Mouse (Mus musculus): ENCODE data around the gene Plcd1. TPM values are rescaled to one million over a fixed set of nuclear protein-coding genes. Genes with fewer than 3 reads are reported as not detected.

Gene Plcd1
- polyA plus RNA-seq, 1 experiment from 2014 or later, result 57.9 TPM

- CTCF ChIA-PET, result interaction anchor here (1.0 kb wide), 1 partner anchor 8 kb away, joined by 3 read pairs; no protein-coding TSS in a partner anchor
- in situ Hi-C loops (cut with MboI; ENCODE audit: low pct_unique_long_range_greater_than_20kb), result no loop called here
- no peak for DNase-seq (ENCODE audit: low read depth, low spot score)
- POLR2A ChIA-PET, result no interaction called here
- no peaks in the 10 kb centered on the region for H3K27me3 ChIP-seq
- no peak for ATAC-seq
- TF ChIP-seq CTCF (IDR thresholded peaks at IDR 0.05), result no peak
Measured at GRCm38 (mm10) chr9:119090462-119090861, 2.8 kb downstream of the Plcd1 start.

GRCm38 (mm10) chr9:119089437-119089836 lies 3.9 kb downstream of the Plcd1 start:
- POLR2A ChIA-PET, result interaction anchor here (0.6 kb wide), 2 partner anchors 9 to 24 kb away, joined by 3 read pairs; no protein-coding TSS in a partner anchor
- no peaks in the 10 kb centered on the region for H3K27me3 ChIP-seq

GRCm38 (mm10) chr9:119088148-119088801 lies 5.0 kb downstream of the Plcd1 start:
- ATAC-seq (peak; percentile 65), DNase-seq (ENCODE audit: low read depth, low spot score) (no peak)
- in situ Hi-C loops (cut with MboI; ENCODE audit: low pct_unique_long_range_greater_than_20kb), result no loop called here
- POLR2A ChIA-PET, result no interaction called here
- no peaks in the 10 kb centered on the region for H3K27me3 ChIP-seq
- CTCF ChIA-PET, result no interaction called here
- no peak for TF ChIP-seq CTCF (IDR thresholded peaks at IDR 0.05)

More at GRCm38 (mm10) chr9:119089437-119089836, 3.9 kb downstream of the Plcd1 start:
- CTCF ChIA-PET, result interaction anchor here (1.0 kb wide), 1 partner anchor 13 kb away, joined by 4 read pairs; the partner anchor contains the start of gene Dlec1
- DNase-seq (ENCODE audit: low read depth, low spot score) (peak; percentile 73), ATAC-seq (peak; percentile 17)
- in situ Hi-C loops (cut with MboI; ENCODE audit: low pct_unique_long_range_greater_than_20kb), result no loop called here
- no peak for TF ChIP-seq CTCF (IDR thresholded peaks at IDR 0.05)

GRCm38 (mm10) chr9:119087309-119087708 lies 6.0 kb downstream of the Plcd1 start:
- POLR2A ChIA-PET, result no interaction called here
- in situ Hi-C loops (cut with MboI; ENCODE audit: low pct_unique_long_range_greater_than_20kb), result no loop called here
- CTCF ChIA-PET, result interaction anchor here (1.3 kb wide), 1 partner anchor 37 kb away, joined by 3 read pairs; no protein-coding TSS in a partner anchor
- no peak for TF ChIP-seq CTCF (IDR thresholded peaks at IDR 0.05)
- no peaks in the 10 kb centered on the region for H3K27me3 ChIP-seq
- DNase-seq (ENCODE audit: low read depth, low spot score), result no peak
- no peak for ATAC-seq

GRCm38 (mm10) chr9:119086451-119086850 lies 6.9 kb downstream of the Plcd1 start:
- CTCF ChIA-PET, result interaction anchor here (1.3 kb wide), 1 partner anchor 36 kb away, joined by 3 read pairs; no protein-coding TSS in a partner anchor
- in situ Hi-C loops (cut with MboI; ENCODE audit: low pct_unique_long_range_greater_than_20kb), result no loop called here
- DNase-seq (ENCODE audit: low read depth, low spot score), result no peak
- no peak for TF ChIP-seq CTCF (IDR thresholded peaks at IDR 0.05)
- H3K27me3 ChIP-seq, result no peaks in the 10 kb centered on the region
- no peak for ATAC-seq
- POLR2A ChIA-PET, result no interaction called here

GRCm38 (mm10) chr9:119083966-119084365 lies 9.3 kb downstream of the Plcd1 start:
- POLR2A ChIA-PET, result interaction anchor here (0.6 to 1.6 kb wide), 2 partner anchors 9 to 20 kb away, joined by 4 read pairs; partner anchors contain the start of gene Plcd1
- ATAC-seq (no peak), DNase-seq (ENCODE audit: low read depth, low spot score) (no peak)
- in situ Hi-C loops (cut with MboI; ENCODE audit: low pct_unique_long_range_greater_than_20kb), result no loop called here
- TF ChIP-seq CTCF (IDR thresholded peaks at IDR 0.05), result no peak
- no peaks in the 10 kb centered on the region for H3K27me3 ChIP-seq
- CTCF ChIA-PET, result interaction anchor here (0.9 kb wide), 1 partner anchor 14 kb away, joined by 3 read pairs; no protein-coding TSS in a partner anchor

GRCm38 (mm10) chr9:119082656-119083430 lies 10.5 kb downstream of the Plcd1 start:
- DNase-seq (ENCODE audit: low read depth, low spot score) (no peak), ATAC-seq (no peak)
- ChIA-PET CTCF (no interaction called here), POLR2A (interaction anchor here (0.6 to 1.6 kb wide), 2 partner anchors 10 to 19 kb away, joined by 4 read pairs; partner anchors contain the start of gene Plcd1)
- H3K27me3 ChIP-seq, result no peaks in the 10 kb centered on the region
- in situ Hi-C loops (cut with MboI; ENCODE audit: low pct_unique_long_range_greater_than_20kb), result no loop called here
- TF ChIP-seq CTCF (IDR thresholded peaks at IDR 0.05), result no peak

GRCm38 (mm10) chr9:119082039-119082438 lies 11.3 kb downstream of the Plcd1 start:
- DNase-seq (ENCODE audit: low read depth, low spot score) (no peak), ATAC-seq (no peak)
- in situ Hi-C loops (cut with MboI; ENCODE audit: low pct_unique_long_range_greater_than_20kb), result no loop called here
- POLR2A ChIA-PET, result no interaction called here
- no peak for TF ChIP-seq CTCF (IDR thresholded peaks at IDR 0.05)
- CTCF ChIA-PET, result no interaction called here
- H3K27me3 ChIP-seq, result no peaks in the 10 kb centered on the region

GRCm38 (mm10) chr9:119080040-119080675 lies 13.1 kb downstream of the Plcd1 start:
- H3K27me3 ChIP-seq, result no peaks in the 10 kb centered on the region
- in situ Hi-C loops (cut with MboI; ENCODE audit: low pct_unique_long_range_greater_than_20kb), result no loop called here
- no peak for TF ChIP-seq CTCF (IDR thresholded peaks at IDR 0.05)
- POLR2A ChIA-PET, result interaction anchor here (0.6 kb wide), 1 partner anchor 20 kb away, joined by 4 read pairs; no protein-coding TSS in a partner anchor
- CTCF ChIA-PET, result no interaction called here
- DNase-seq (ENCODE audit: low read depth, low spot score), result no peak
- ATAC-seq, result no peak

GRCm38 (mm10) chr9:119075685-119076084 lies 17.6 kb downstream of the Plcd1 start:
- no peak for TF ChIP-seq CTCF (IDR thresholded peaks at IDR 0.05)
- no peak for ATAC-seq
- CTCF ChIA-PET, result interaction anchor here (0.7 kb wide), 1 partner anchor 8 kb away, joined by 3 read pairs; no protein-coding TSS in a partner anchor
- no peaks in the 10 kb centered on the region for H3K27me3 ChIP-seq
- in situ Hi-C loops (cut with MboI; ENCODE audit: low pct_unique_long_range_greater_than_20kb), result no loop called here
- POLR2A ChIA-PET, result no interaction called here
- no peak for DNase-seq (ENCODE audit: low read depth, low spot score)
